Comparison of ENCODE assay signal across 7 mouse cellular contexts in the genomic region with DNA sequence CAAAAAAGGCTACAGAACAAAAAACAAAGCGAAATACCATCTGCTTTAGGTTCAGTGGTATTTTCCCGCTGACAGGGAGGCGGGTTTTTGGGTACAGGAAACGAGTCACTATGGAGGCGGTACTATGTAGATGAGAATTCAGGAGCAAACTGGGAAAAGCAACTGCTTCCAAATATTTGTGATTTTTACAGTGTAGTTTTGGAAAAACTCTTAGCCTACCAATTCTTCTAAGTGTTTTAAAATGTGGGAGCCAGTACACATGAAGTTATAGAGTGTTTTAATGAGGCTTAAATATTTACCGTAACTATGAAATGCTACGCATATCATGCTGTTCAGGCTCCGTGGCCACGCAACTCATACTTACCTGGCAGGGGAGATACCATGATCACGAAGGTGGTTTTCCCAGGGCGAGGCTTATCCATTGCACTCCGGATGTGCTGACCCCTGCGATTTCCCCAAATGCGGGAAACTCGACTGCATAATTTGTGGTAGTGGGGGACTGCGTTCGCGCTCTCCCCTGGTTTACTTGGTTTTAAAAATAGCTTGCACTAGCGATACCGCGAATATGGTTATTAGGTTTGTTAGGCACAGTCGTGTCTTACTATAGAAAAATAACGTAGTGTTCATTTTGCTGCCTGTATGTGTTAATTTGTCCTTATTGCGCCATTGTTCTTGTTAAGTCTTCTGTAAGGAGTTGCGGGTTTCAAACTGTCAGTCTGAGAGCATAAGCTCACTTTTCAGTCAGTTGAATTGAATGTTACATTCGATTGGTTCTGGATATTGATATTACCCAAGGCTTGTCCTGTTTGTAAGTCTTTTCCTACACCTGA. TPM values are rescaled to one million over a fixed set of nuclear protein-coding genes. Genes with fewer than 3 reads are reported as not detected.
DNase-seq lines count a peak whose midpoint lies in the region; ATAC-seq lines count a peak whose summit lies in the region.

No protein-coding gene starts in this region.

- peak overlapping the region; percentile 95 for H3K27ac ChIP-seq in intestine, embryonic 14.5 days (ENCODE audit: low read depth)

- no peaks in the 10 kb centered on the region for H3K9me3 ChIP-seq in intestine, embryonic 14.5 days (ENCODE audit: control insufficient read depth, low read length)

- H3K36me3 ChIP-seq in intestine, embryonic 14.5 days (ENCODE audit: control insufficient read depth, insufficient read depth, low read length): no peaks in the 10 kb centered on the region

- ATAC-seq in intestine, embryonic 14.5 days (replicated peaks; ENCODE audit: low FRiP score, low TSS enrichment, low read depth): peak; percentile 83

- 0 out of 2 replicates have a peak, but pooled peaks cover 3% of the 10 kb centered on the region for H3K4me1 ChIP-seq in intestine, embryonic 14.5 days (replicated peaks; ENCODE audit: control insufficient read depth, insufficient read depth, low read length)

- peak overlapping the region; percentile 42 for H3K9ac ChIP-seq in intestine, embryonic 14.5 days (ENCODE audit: low read length)

- peak overlapping the region; percentile 65 for H3K4me2 ChIP-seq in intestine, embryonic 14.5 days (ENCODE audit: low read length)

- intact Hi-C loops in gastrocnemius, postnatal 14 days (cut with DNase I; ENCODE audit: low total_unique reads): no loop called here
- intact Hi-C loops in left cerebral cortex, postnatal 14 days (cut with DNase I): no loop called here

- no peaks in the 10 kb centered on the region for H3K27me3 ChIP-seq in intestine, embryonic 14.5 days (replicated peaks; ENCODE audit: control insufficient read depth, insufficient read depth, low read length)

- peak; percentile 63 to 70 for DNase-seq in adrenal gland, adult 18-20 months (ENCODE audit: low spot score in 2 of 2)
- peak; percentile 95 for DNase-seq in embryo, embryonic 10.5 days (ENCODE audit: low spot score)
- DNase-seq in gastrocnemius, postnatal 14 days: peak; percentile 72
- peak; percentile 79 for DNase-seq in intestine, embryonic 14.5 days (ENCODE audit: low spot score)
- DNase-seq in left cerebral cortex, postnatal 14 days (ENCODE audit: low spot score in 2 of 2): peak; percentile 91 to 96
- peak; percentile 94 for DNase-seq in mesoderm, embryonic 11.5 days (ENCODE audit: low read depth, low spot score)
- peak; percentile 83 to 88 for DNase-seq in right cerebral cortex, postnatal 36 days (ENCODE audit: low spot score in 2 of 2)

- peak overlapping the region; percentile 39 for H3K4me3 ChIP-seq in intestine, embryonic 14.5 days (ENCODE audit: low read depth, low read length)

- 1% methylated on average over 25 of the region's 26 CpGs for WGBS in intestine, embryonic 14.5 days

RNA-seq across cellular contexts. Expression of gene Tex14, which starts 17.9 kb away (rescaled TPM):
- total RNA-seq in adrenal gland, adult 18-20 months (2021): under 1 TPM; 0.07 to 0.26 TPM
- under 1 TPM; 0.53 to 0.59 TPM for total RNA-seq in gastrocnemius, postnatal 14 days (2021)
- 0.65 and 1.4 TPM in 2 replicates for polyA plus RNA-seq in intestine, embryonic 14.5 days (2014; fragmentation: Nextera tagmentation; extraction: Ambion mirVana)
- total RNA-seq in left cerebral cortex, postnatal 14 days (2021): under 1 TPM; 0.19 to 0.92 TPM

RNA-seq across cellular contexts. Expression of gene Rad51c, which starts 18.0 kb away (rescaled TPM):
- 1 to 10 TPM; 2.8 to 4.9 TPM for total RNA-seq in adrenal gland, adult 18-20 months (2021)
- under 1 TPM; 0.78 to 0.98 TPM for total RNA-seq in gastrocnemius, postnatal 14 days (2021)
- polyA plus RNA-seq in intestine, embryonic 14.5 days (2014; fragmentation: Nextera tagmentation; extraction: Ambion mirVana): 6.8 and 8.1 TPM in 2 replicates
- 1 to 10 TPM; 4.7 to 5.5 TPM for total RNA-seq in left cerebral cortex, postnatal 14 days (2021)

Comparison
In these comparisons a context has a peak if more than half of its experiments do, and no peak if none do; other contexts are left out.
1. Peak in every context shown above with its lines: DNase-seq, ATAC-seq, H3K4me3 ChIP-seq and H3K27ac ChIP-seq.